Mouse (Mus musculus) ES-Bruce4 (cell line): Measurements from ENCODE around the gene Mrc2.

Source experiments
- CTCF ChIP-seq: IDR thresholded peaks from one replicate; pipeline ENCODE4 v1.8.1; 2011; ENCODE audit warnings: low read depth, low read length
- EP300 ChIP-seq: IDR thresholded peaks from 2 replicates; pipeline ENCODE4 v1.6.1; 2011; ENCODE audit warnings: low read depth, low read length; ENCODE audit not compliant: insufficient read depth

DNA sequence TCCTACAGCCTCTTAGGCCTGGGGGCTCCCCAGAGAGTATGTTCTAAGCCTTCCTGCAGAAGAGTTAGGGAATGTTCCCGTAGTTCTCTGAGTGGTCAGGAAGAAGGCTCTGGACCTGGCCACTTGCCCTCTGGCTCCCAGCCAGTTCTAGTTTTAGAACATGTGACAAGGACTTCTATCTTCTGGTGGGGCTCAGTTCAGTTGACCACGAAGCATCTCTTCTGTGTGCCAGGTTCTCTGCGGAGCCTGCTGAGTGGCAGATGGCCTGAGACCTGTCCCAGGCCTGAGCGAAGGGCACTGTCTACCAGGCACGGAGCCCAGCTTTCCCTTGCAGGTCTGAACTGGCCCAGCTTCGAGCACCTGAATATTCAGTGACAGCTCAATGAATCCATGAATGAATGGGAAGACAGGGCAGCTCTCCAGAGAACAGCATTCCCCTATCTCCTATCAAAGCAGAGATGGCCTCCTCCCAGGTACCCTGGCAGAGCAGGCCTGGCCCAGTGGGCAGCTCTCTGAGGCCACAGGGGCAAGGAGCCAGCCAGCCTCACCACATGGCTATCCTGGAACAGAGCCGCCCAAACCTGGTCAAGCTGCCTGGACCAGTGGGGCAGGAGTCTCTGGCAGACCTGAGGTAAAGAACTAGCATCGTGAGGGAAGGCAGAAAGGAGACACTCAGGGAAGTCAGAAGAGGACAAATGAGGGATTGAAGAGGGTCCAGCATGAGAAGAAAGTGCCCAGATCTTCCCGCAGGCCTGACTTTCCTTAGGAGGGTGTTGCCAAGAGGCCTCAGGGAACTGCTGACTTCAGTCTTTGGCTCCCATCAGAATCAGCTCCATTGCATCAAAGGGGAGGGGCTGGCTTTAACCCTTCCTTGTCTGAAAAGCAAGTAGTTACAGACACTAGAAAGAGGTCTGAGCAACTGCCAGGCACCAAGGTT lies 60.8 kb downstream of the Mrc2 start:
- TF ChIP-seq EP300: no peak
- no peak for TF ChIP-seq CTCF
